Mouse (Mus musculus) retina, adult 2 months (tissue): ENCODE data around the gene 6430531B16Rik.

Experiments
- DNase-seq: peaks from one replicate; pipeline ENCODE4 v3.0.0-alpha.2; 2012; ENCODE audit warnings: low read depth, low spot score

6430531B16Rik gene

DNA sequence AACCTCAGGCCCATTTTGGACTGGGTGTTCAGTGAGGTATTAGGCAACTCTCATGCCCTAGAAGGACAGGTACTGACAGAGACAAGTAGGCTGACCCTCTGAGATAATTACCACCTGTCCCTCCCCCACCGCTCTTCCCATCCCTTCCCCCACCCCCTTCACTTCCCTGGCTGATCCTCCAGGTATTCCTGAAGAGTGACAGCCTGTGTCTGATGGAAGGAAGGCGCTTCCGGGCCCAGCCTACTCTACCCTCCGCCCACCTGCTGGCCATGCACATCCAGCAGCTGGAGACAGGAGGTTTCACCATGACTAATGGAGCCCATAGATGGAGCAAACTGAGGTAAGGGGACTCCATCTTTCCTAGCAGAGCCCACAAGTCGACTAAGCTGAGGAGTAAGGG is 40.7 kb downstream of the 6430531B16Rik start:
- DNase-seq, result no peak

DNA sequence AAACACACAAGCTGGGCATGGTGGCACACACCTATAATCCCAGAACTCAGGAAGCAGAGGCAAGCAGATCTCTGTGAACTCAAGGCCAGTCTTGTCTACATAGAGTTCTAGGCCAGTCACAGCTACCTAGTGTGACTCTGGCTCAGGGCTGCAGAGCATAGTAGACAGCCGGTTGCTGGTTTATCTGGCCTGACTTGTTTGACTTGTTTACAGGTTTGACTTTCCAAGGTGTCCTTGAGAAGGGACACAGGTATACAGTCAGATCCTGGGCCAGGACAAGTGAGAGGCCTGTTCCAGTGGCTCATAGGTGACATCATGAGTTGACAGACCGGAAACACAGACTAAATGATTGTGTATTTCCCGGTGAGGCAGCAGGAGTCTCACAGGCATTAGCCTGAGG is 41.4 kb downstream of the 6430531B16Rik start:
- DNase-seq, result no peak

DNA sequence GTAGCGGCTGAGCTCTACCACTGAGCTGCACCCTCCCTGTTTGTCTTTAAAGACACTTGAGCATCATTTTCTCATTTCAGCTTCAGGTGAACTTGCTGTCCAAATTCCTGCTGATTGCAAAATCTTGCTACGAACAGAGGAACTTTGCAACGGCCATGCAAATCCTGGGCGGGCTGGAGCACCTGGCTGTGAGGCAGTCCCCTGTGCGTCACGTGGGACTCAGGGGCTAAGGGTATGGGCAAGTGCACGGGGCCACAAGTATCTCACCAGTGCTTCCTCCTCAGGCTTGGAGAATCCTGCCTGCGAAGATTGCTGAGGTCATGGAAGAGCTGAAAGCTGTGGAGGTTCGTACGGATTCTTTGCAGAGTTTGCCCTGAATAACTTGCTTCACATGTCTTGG is 41.9 kb downstream of the 6430531B16Rik start:
- DNase-seq, result no peak

DNA sequence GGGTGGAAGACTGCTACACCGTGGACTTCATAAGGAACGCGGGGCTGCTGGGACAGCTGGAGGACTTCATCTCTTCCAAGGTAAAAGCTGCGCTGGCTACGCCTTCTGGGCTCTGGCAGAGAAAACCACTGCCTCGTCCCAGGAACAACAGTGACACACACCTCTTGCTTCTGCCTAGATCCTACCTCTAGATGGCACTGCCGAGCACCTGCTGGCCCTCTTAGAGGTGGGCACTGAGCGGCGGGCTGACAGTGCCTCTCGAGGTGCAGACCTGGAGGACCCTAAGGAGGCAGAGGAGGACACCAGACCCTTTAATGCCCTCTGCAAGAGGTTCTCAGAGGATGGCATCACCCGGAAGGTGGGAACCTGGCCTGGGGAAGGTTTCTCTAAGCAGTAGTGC is 47.8 kb downstream of the 6430531B16Rik start:
- DNase-seq, result no peak
